Mouse (Mus musculus) monocyte, adult 2 months (primary cell): Measurements from ENCODE around the gene Iqgap1.
A peak's percentile ranks its signal among the peaks of the same experiment; 100 is the strongest.

Experiments
- DNase-seq, 2 experiments: peaks; one replicate each; pipeline ENCODE4 v3.0.0; 2022; ENCODE audit warnings: low spot score in 2 of 2, low read depth in 1 of 2

Gene Iqgap1

DNA sequence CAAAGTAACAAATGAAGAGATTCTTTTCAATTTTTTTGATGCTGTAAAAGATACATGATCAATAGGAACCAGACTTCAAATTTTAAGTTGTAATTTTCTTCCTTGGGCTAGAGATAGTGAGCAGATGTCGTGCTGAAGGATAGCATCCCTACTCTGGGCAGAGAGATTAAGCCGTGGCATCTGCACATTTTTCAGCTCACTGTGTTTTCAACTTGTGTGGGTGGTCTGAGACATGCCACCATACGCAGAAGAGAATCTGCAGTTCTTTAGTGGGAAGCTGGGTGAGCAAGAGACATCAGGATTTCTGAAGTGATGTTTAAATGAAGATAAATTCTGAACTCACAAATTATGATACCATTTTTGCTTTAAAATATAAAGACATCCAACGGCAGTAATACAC, 19.4 kb downstream of the Iqgap1 start:
- no peak for DNase-seq

- DNase-seq, result peak; percentile 78 to 90
Measured at GRCm38 (mm10) chr7:80803173-80803872, 22.5 kb downstream of the Iqgap1 start.

DNA sequence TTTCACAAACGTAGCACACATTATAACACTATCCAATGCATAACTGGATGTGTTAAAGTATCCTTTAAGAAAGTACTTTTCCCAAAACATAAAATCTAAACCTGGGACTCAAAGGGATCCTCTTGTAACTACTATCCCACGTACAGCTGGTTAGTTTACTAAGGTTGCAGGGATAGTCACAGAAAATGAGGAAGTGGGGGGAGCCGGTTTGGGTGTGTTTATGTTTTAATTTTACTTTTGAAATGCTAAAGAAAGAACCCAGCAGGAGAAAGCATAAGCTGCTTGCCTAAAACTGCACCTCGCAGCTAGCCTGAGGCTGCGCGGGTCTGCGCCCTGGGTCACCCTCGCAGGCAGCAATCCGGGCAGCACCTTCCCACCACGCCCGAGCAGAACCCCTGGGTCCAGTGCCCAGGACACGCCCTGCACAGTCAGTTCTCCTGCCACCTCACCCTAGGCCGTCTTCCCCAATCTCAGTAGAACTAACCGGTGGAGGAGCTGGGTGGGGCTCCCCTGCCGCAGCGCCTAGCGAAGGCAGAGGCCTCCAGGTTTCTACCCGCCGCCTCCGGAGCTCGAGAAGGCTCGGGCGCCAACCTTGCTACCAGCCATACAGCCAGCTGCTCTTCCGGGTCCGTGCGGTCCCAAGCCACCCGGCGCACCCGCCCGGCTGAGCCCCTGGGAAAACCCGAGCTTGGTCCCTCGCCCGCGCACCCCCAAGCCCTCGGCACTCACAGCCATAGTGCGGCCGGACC, 23.2 kb downstream of the Iqgap1 start:
- DNase-seq, result peak; percentile 66 to 80

DNA sequence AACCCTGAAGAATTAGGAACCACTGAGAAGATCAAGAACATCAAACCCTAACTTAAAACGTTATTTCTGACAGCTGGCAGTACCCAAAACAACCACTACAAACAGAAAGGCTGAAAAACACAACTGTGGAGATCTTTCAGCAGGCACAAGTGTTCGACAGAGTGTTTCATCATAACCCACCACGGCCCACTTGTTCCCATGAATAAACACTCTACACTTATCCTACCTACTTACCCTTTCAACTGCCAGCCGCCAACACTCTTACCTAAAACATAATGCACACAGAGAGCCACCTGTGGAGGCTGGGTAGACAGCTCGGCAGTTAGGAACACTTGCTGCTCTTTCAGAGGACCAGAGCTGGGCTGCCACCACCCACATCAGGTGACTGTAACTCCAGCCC, 26.5 kb downstream of the Iqgap1 start:
- DNase-seq, result no peak

DNA sequence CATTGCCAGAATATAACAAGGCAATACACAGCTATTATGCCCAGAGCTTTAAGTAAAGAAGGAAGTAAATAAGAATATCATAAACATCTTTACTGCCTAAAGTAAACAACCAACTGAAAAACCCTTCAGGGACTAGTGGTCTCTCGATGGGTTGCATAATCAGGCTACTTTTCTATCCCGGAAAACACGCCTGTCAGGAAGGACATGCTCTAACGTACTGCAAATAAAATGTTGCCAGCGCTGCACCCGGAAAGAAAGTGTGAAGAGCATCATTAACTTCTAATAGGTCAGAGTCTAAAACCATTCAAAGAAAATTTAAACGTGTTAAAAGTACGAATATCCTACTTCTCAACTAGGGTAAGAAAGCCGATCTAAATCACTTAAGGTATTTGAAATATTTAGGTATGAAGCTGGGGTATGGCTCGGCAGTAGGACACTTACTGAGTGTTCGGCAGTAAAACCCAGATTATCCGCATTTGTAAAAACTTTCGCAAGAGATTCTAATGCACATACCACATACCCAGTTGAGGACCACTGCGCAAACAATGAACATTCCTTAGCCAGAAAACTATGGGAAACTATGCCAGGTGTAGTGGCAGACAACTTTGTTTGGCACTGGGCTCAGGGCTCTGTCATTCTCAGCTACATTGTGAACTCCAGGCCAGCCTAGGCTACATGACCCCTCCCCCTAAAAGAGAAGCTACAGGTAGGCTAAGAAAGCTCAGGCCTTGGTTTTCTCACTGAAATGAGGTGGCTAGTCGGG, 28.8 kb downstream of the Iqgap1 start:
- no peak for DNase-seq

GRCm38 (mm10) chr7:80796258-80796657, 29.5 kb downstream of the Iqgap1 start:
- DNase-seq, result no peak

GRCm38 (mm10) chr7:80789534-80789933, 36.2 kb downstream of the Iqgap1 start:
- DNase-seq, result no peak

DNA sequence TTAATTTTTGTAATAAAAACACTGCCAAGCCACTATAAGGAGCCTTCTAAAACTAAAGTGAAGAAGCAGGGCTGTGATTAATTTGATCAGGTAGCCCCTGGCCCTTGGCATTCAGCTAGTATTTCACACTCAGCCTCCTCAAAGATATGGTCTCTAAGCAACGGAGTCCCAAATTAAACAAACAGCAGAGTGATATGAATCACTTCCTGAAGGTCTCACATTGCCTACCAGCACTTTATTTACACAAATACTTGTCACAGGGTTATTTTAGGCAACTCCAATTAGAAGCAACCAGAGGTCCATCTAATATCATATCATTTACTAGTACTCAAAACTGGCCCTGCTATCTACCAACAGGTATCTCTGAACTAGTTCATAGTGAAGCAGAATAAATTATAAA, 36.7 kb downstream of the Iqgap1 start:
- no peak for DNase-seq

DNA sequence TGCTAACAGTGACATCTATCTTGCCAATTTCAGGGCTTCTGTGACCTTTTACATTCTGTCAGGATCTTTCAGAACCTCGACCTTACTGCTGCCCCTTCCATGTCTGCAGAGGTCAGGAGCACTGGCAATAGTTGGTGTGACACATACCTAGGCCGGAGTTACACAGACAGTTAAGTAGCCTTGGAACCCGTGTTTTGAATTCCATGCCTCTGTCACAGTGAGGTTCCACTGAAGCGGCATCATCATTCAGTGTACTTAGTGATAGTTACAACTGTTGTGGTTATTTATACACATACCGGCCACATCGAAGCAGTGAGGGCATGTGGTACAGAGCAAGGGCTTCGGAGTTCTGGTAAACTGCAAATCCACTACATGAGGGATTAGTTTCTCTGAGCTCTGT, 37.8 kb downstream of the Iqgap1 start:
- DNase-seq, result no peak

GRCm38 (mm10) chr7:80786746-80787145, 39.0 kb downstream of the Iqgap1 start:
- DNase-seq, result no peak

GRCm38 (mm10) chr7:80783841-80784240, 41.9 kb downstream of the Iqgap1 start:
- DNase-seq, result no peak

DNA sequence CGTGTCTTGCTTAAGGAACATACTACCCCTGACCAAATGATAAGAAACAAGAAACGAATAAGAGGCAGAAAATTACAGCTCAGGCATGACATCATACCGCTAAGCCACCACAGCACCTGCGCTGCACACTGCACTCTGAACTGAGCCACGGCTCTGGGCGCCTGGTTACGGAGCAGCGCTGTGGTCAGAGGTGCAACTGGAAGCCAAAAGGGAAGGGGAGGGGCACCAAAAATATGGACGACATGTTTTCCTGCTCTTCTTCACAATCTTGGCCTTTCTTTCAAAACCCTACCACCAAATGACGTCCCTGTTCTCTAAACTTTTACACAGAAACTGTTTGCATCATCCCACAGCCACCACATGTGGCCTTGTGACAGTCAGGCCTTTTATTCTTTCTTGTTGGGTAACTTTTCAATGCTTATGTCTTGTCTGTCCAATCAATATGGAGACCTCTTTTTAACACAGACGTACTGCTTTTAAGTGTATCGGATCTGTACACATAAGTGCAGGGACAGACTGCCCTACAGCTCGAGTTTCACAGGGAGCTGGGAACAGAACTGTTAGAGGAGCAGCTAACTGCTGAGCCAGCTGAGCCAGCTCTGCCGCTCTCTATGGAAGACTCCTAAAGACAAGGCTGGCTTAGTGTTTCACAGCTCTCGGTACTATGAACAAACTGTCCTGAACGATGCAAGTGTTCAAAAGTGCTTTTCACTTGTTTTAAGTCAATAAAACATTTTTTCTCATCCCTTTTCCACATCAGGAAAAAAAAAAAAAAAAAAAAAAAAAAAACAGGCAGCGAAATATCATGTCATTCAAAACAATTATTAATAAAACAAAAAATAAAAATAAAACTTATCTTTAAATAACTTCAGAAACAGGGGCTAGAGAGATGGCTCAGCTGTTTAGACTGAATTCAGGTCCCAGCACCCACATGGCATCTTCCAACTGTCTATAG, 43.3 kb downstream of the Iqgap1 start:
- DNase-seq, result peak; percentile 71 to 78

- no peak for DNase-seq
Measured at GRCm38 (mm10) chr7:80781444-80782120, 44.2 kb downstream of the Iqgap1 start.

DNA sequence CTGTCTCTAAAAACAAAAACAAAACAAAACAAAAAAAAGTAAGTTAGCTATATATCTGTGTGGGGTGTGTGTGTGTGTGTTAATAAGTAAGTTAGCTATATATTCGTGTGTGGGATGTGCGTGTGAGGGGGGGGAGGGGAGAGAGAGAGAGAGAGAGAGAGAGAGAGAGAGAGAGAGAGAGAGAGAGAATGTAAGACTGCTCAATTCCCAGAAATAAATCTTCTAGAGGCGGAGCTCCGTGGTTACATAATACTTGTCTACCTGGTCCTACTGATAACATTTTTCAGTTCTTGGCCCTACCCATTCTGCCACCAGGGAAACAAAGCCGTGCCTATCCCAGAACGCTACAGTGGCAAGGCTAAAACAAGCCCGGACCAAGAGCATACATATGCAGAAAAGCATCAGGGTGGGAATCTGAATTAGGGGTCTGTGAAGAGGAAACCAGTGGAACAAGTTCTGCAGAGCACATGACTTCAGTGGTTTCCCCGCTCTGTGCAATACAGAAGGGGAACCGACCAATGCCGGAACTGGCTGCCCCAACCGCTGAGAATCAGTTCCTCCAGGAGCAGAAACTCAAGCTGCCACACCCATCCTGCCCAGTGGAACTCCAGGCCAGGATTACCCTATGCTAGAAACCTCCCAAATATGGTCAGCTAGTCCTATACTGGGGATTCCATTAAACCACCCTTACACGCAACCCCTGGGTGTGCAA, 46.7 kb downstream of the Iqgap1 start:
- DNase-seq, result peak; percentile 88

DNA sequence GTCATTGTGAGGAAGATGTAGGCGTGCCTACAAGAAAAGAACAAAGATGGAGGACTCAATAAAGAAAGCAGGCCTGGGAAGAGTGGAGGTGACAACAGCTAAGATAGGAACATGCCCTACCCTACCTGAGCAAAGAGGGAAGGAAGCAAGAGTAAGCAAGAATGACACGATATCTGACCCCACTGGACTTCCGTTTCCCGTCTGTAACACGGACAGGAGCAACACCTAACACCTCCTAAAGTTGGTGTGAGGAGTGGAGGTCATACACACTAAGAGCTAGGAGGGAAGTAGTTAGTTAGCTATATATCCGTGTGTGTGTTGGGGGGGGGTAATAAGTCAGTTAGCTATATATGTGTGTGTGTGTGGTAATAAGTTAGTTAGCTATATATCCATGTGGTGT, 47.4 kb downstream of the Iqgap1 start:
- DNase-seq, result no peak

DNA sequence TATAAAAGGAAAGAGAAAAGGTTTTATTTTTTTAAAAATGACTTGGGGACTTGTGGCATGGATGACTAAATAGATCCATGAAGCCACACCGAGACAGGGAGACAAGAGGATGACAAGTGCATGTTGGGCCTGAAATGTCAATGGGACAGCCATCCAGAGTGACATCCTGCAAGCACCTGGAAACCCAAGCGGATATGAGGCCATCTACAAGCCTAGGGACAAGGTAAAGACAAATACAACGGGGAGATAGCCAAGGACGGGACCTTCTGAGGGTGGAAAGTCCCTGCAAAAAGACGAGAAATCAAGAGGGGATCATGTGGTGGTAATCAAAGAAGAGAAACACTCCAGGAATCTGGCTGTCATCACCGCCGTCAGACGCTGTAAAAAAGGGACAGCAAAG, 48.6 kb downstream of the Iqgap1 start:
- no peak for DNase-seq

DNA sequence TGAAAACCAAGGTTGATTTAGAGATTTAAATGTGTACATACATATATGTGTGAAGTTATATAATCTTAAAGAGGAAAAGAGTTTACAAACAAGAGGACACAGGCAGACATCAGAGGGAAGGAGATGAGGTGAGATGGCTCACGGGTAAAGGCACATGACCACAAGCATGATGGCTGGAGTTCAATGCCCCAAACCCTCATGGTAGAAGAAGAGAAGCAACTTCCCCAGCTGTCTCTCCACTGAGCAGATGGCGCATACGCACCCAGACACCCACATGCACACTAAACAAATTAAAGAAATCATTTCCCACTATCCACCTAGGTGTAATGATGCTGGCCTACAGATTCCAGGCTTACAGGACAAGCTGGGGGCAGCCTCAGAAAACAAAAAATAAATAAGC, 49.7 kb downstream of the Iqgap1 start:
- no peak for DNase-seq

GRCm38 (mm10) chr7:80775448-80775904, 50.3 kb downstream of the Iqgap1 start:
- DNase-seq, result no peak

DNA sequence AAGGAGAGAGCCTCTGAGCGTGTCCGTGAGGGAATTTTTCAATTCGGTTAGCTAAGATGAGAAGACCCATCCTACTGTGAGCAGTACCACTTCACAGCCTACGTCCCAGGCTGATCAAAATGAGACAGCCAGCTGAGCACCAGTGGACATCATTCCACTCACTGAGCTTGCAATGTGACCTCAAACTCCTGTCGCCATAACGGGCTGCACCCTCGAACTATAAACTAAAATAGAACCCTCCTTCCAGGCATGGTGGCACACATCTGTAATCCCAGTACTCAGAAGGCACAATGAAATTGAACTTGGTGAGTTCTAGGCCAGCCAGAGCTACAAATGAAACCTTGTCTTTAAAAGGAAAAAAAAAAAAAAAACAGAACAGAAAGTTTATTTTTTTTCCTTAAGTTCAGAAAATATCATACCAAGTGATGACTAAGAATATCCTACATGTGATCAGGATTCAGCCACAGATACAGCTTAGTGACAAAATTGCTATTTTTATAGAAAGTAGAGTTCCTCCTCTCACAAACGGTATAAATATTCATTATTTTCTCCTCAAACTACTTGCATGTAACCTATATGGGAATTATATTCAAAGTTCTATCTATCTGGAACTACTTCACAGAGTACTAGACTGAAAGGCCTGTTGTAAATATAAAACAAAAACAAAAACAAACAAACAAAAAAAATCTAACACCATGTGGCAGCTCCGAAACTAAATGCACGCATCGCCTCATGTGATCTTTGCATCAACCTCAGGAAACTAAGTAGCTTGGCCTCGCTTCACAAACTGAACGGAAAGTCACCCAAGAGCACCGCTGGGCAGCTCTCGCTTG, 50.9 kb downstream of the Iqgap1 start:
- DNase-seq, result no peak
